Mouse (Mus musculus) T-cell, adult 2 months (primary cell): ENCODE data around the gene Ppa1.
"Not testable (repeated sequence)": the region's sequence is repeated elsewhere in the genome, so short reads cannot be mapped to it uniquely, and the experiment has no call there.

Experiments used
- DNase-seq: peaks from one replicate; pipeline ENCODE4 v3.0.0; 2022; ENCODE audit warnings: low spot score

Gene Ppa1

GRCm38 (mm10) chr10:61647790-61648736 is at the start of gene Ppa1:
Gene Ppa1, plus strand, starts transcription at chr10:61648552.
- DNase-seq: peak; percentile 76

DNA sequence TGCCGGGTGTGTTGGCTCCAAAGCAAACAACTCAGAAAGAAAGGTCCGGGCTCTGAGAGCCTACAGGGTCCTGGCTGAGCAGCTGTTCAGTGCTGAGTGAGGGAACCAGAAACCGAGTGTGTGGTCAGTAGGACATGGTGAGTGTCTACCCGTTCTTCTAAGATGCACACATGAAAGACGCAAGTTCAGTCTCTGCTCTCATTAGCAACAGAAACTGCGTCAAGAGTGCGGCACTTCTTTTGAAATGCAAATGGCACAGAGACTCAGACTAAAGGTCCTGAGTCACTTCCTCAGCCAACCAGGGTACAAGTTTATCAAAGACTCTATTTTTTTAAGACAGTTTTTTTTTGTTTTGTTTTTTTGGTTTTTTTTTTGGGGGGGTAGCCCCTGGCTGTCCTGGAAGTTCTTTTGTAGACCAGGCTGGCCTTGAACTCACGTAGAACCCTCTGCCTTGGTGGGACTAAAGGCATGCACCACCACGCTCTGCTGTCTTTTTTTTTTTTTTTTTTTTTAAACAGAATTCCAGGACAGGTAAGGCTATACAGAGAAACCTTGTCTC is 48.7 kb upstream of the Ppa1 start:
- DNase-seq: no peak

DNA sequence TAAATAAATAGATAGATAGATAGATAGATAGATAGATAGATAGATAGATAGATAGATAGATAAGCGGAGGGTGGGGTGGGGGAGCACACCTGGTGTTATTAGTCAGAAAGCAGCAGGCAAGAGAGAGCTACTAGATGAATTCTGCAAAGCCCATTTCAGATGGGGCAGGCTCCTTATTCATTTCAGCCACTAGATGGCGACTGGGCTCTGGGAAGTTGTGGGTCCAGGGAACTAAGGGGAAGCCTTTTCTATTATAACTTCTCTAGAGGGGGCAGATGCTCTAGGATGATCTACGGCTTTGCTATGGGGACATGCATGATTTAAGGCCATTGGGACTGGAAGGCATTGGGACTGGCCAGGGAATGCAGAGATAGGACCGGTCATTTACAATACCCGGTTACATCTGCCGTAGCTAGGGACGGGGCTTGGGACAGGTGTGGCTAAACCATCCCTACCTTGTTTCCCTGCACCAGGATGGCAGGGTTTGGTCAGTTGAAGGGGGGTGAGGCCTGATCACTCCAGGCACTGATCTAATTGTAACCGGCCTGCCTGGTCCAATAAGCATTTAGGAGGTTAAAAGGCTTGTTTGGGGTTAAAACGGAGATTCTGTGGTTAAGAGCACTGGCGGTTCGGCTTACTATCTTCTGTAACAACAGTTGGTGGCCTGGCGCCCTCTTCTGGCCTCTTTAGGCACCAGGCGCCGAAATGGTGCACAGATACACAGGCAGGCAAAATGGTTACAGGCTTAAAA is 45.9 kb upstream of the Ppa1 start:
- DNase-seq: peak; percentile 66

DNA sequence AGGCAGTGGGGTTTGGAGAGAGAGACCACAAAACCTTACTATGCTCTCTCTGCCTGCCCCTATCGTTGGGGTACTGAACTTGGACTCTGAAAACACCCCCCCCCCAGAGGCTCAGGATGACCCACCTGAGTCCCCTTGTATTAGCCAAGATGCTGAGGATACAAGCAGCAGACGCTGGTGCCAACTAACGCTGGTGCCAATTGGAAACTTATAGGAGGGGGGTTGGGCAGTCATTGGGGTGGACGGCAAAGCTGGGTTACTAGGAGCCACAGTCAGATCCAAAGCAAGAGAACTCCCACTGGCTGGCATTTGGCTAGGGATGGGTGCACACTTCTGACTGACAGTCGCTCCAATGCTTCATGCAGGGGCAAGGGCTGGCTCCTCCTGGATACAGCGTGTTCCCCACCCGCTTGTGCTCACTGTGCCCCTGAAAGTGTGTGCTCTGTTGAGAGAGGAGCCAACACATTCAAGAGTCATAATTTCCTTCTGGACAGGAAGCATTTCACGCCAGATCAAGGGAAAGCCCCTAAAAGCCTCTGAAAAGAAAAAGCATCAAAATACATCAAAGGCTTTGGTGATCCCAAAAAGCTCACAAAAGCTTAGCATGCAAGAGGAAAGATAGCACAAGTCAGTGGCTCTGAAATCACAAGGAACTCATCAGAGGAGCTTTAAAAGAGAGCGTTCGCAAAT is 43.8 kb upstream of the Ppa1 start:
- no peak for DNase-seq

DNA sequence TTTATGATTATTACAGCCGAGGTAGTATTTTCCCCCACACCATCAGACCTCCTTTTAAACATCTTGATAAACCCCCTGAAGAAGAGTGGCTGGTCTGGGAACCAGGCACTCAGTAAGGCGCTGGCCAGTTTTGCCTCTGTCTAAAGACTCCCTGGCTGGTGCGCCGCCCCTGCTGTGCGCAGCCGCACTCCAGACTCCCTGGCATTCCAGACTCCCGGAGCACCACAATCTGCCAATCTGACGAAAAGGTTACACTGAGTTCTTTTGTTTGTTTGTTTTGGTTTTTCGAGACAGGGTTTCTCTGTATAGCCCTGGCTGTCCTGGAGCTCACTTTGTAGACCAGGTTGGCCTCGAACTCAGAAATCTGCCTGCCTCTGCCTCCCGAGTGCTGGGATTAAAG is 43.0 kb upstream of the Ppa1 start:
- not testable (repeated sequence) for DNase-seq

- DNase-seq: peak; percentile 41
These were observed 42.5 kb upstream of the Ppa1 start for GRCm38 (mm10) chr10:61605851-61606250.

DNA sequence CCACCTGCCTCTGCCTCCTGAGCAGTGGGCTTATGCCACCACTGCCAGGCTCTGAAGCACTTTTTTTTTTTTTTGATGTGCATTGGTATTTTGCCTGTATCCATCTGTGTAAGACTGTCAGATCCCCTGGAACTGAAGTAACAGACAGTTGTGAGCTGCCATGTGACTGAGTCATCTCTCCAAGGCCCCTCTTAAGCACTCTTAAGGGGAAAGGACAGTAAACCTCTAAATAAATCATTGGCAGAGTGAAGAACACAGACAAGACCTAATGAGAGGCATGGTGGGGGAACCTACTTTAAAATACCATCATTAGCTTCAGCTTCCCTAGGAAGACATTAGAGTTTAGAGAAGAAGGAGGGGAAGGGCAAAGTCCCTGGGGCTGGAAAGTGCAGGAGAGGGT is 40.1 kb upstream of the Ppa1 start:
- DNase-seq: no peak

DNA sequence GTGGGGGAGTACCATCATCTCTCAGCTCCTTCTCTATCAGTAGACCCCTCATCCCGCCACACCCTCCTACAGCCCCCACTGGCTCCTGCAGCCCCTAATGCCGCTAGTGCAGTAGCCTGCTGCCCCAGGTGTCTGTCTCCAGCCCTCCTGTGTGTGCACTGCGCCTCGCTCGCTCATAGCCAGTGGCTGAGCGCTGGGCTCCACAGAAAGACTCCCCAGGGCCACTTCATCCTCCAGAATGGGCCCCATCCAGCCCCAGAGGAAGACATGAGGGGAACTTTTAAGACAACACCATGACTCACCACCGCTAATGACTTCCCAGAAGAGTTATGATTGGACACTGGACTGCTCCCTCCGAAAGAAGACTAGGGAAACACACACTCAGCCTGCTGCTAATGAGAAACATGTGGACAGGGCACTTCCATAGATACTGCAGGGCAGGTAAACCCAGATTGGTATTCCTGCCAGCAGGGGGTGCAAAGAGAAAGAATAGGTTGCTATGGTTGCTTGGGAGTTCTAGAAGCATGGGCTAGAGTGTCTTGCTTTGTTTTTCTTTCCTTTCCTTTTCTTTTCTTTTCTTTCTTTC is 37.6 kb upstream of the Ppa1 start:
- DNase-seq: peak; percentile 10

DNA sequence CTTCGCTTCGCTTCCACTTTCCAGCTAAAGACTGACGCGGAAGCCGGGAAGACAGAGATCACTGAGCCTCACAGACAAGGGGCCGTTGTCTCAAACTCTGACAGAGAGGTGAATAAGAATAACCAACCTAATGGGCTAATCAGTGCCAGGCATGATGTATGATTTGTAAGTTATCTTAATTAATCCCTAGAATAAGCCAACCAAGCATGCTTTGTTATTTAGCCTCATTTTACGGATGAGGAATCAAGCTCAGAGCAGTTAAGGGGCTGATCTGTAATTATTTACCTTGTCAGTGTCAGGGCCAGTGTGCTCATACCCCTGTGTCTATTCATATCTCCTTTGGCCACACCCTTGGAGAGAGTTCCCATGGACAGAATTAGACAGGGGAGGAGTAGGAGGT is 34.0 kb upstream of the Ppa1 start:
- DNase-seq: no peak

GRCm38 (mm10) chr10:61618528-61618927 is 29.8 kb upstream of the Ppa1 start:
- DNase-seq: no peak

DNA sequence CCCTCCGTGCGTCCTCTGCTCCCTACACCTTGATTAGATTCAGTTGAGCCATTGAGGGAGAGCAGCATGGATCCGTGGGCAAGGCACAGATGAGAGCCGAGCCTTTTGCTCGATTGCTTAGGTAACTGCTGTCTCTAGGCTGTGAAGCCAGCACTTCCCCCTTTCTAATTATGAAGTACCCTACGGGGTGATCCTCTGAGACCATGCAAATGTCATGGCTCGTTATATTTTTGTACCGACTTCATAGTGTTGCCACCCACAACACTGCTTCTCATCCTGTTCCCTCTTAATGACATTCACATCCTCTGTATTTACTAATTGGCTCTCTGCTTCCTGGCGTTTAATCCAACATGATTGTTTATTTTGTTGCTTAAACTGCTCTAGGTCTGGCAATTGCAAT is 26.7 kb upstream of the Ppa1 start:
- no peak for DNase-seq

DNA sequence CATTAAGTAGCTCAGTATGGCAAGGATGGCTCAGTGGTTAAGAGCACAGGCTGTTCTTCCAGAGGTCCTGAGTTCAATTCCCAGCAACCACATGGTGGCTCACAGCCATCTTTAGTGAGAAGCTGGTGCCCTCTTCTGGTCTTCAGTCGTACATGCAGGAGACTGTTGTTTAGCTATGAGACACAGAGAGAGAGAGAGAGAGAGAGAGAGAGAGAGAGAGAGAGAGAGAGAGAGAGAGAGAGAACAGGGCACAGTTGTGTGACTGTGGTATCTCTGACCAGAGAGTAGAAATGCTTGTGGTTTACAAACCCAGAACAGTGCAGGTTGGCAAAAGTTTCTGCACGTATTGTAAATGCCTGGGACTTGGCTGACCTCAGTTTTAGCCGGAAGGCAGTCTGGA is 24.5 kb upstream of the Ppa1 start:
- not testable (repeated sequence) for DNase-seq

- no peak for DNase-seq
These were observed 23.6 kb upstream of the Ppa1 start for GRCm38 (mm10) chr10:61624771-61625170.

- DNase-seq: no peak
These were observed 22.7 kb upstream of the Ppa1 start for GRCm38 (mm10) chr10:61625381-61626257.

GRCm38 (mm10) chr10:61626551-61626950 is 21.8 kb upstream of the Ppa1 start:
- no peak for DNase-seq

DNA sequence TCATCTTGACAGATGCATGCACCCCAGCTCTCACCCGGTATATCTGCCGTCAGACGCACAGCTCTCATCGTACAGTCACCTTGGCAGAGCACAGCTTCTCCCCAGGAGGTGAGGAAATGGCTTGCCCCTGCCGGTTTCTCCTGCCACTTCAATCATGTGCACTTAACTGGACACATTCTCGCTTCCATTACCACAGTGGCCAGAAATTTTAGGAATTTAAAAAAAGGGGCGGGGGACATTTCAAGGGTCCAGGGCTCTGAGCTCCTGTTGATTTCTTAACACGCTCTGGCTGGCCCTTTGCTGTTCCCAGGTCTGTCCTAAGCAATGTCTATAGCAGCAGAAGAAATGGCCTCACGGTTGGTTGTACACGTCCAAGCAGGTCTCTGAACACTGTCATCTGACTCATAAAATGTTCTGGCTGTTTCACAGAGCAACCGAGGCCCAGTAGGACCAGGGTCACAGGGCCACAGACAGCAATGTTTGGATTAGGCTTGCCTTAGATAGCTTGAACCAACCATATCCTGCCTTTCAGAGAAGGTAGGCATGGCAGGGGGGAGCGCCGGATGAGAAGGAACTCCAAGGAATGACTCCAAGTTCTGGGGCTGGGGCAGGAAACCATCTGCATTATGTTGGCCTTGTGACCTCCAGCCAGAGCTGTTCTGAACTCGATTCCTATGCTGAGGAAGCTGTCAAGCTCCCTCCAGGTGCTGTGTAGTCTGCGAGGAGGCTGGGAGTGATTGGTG is 21.0 kb upstream of the Ppa1 start:
- no peak for DNase-seq

DNA sequence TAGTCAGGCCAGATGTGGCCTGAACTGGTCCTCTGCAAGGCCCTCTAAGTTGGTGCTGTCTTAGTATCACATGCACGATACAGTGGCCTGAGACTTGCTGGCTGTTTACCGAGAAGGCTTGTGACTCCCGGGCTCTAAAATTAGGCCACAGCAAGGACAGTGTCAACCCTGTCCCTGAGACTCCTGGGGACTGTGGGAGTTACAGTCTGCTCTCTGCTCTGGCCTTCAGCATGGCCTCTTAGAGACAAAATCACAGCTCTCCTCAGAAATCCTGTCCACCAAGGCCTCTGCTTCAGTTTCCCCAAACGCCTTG is 20.5 kb upstream of the Ppa1 start:
- no peak for DNase-seq

DNA sequence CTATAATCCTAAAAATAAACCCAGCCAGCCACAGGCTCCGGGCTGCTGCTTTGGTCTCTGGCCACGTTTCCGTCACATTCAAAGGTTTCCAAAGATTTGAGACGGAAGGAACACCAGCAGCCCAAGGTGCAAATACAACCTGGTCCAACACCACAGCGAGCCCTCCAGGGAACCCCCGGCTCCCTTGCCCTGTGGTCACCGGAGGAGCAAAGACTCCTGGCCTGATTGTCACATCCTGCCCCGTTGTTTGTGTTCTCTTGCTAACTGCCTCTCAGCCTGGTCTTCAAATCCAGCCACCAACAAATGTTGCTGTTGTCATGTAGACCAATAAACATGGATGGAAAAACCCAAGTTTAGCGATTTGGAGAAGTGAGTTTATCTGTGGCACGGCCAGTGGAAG is 15.9 kb upstream of the Ppa1 start:
- DNase-seq: no peak

- DNase-seq: no peak
These were observed 11.3 kb upstream of the Ppa1 start for GRCm38 (mm10) chr10:61637055-61637454.

GRCm38 (mm10) chr10:61640363-61640762 is 8.0 kb upstream of the Ppa1 start:
- no peak for DNase-seq
